Mouse (Mus musculus) liver, embryonic 15.5 days (tissue): ENCODE data around the gene Apol8. TPM values are rescaled to one million over a fixed set of nuclear protein-coding genes. Genes with fewer than 3 reads are reported as not detected.

Experiments
- ATAC-seq: fragments of 200-750 bp; cut with Nextera tagmentation; 2 replicates; pipeline ENCODE4 v1.8.0; 2017; ENCODE audit warnings: moderate number of reproducible peaks, mild to moderate bottlenecking, moderate library complexity; ENCODE audit not compliant: insufficient read depth
- H3K27ac ChIP-seq: fragments of 300-500 bp; sonication (generic); replicated peaks from 2 replicates; pipeline ENCODE4 v1.5.1; 2015; ENCODE audit warnings: mild to moderate bottlenecking, inconsistent platforms
- H3K27me3 ChIP-seq: fragments of 300-500 bp; sonication (generic); 2 replicates; pipeline ENCODE4 v1.6.1; 2015; ENCODE audit warnings: mild to moderate bottlenecking, inconsistent platforms
- H3K36me3 ChIP-seq: fragments of 300-500 bp; sonication (generic); replicated peaks from 2 replicates; pipeline ENCODE4 v1.6.1; 2015; ENCODE audit warnings: moderate library complexity, mild to moderate bottlenecking, inconsistent platforms
- H3K4me1 ChIP-seq: fragments of 300-500 bp; sonication (generic); replicated peaks from 2 replicates; pipeline ENCODE4 v1.6.1; 2015; ENCODE audit warnings: inconsistent platforms
- H3K4me2 ChIP-seq: fragments of 300-500 bp; sonication (generic); 2 replicates; pipeline ENCODE4 v1.6.1; 2015; ENCODE audit warnings: moderate library complexity, mild to moderate bottlenecking, inconsistent platforms
- H3K4me3 ChIP-seq: fragments of 300-500 bp; sonication (generic); replicated peaks from 2 replicates; pipeline ENCODE4 v1.5.1; 2015; ENCODE audit warnings: mild to moderate bottlenecking, inconsistent platforms
- H3K9ac ChIP-seq: fragments of 300-500 bp; sonication (generic); 2 replicates; pipeline ENCODE4 v1.6.1; 2015; ENCODE audit warnings: moderate library complexity, mild to moderate bottlenecking, inconsistent platforms
- H3K9me3 ChIP-seq: fragments of 300-500 bp; sonication (generic); replicated peaks from 2 replicates; pipeline ENCODE4 v1.6.1; 2016; ENCODE audit warnings: inconsistent platforms
- WGBS: fragments of 180-500 bp; shearing (Covaris S2); methylation state at CpG from one replicate; pipeline ENCODE4 v1.1.7; 2015; ENCODE audit warnings: mixed read lengths; ENCODE audit not compliant: insufficient replicate concordance; 5-methylcytosine and 5-hydroxymethylcytosine counted together
- polyA plus RNA-seq: library from polyadenylated mRNA; unstranded; fragments of >200 nt; fragmentation: Nextera tagmentation; extraction: Ambion mirVana; gene quantifications from 2 replicates; pipeline ENCODE4 v1.2.1, GENCODE M21; 2015

Gene Apol8
- polyA plus RNA-seq, 1 experiment from 2014 or later = 27.0 TPM

GRCm38 (mm10) chr15:77797609-77798411, 41.0 kb upstream of the Apol8 start:
- Histone ChIP-seq H3K4me3 (no peak overlapping the region), H3K4me2 (no peak overlapping the region), H3K27ac (peak overlapping the region; percentile 55), H3K4me1 (peaks cover 48% of the 10 kb centered on the region), H3K36me3 (peaks cover 91% of the 10 kb centered on the region), H3K9me3 (no peaks in the 10 kb centered on the region), H3K9ac (no peak overlapping the region), H3K27me3 (no peaks in the 10 kb centered on the region)
- 0 out of 2 replicates have a peak, but pooled peaks have one; percentile 14 for ATAC-seq
- 72% methylated on average over 14 of the region's 14 CpGs for WGBS

GRCm38 (mm10) chr15:77796409-77797035, 39.7 kb upstream of the Apol8 start:
- no peak for ATAC-seq
- no peak overlapping the region for H3K4me2 ChIP-seq
- WGBS = 91% methylated on average over 26 of the region's 26 CpGs
- no peaks in the 10 kb centered on the region for H3K9me3 ChIP-seq
- peaks cover 91% of the 10 kb centered on the region for H3K36me3 ChIP-seq
- H3K4me3 ChIP-seq = no peak overlapping the region
- H3K27me3 ChIP-seq = no peaks in the 10 kb centered on the region
- H3K9ac ChIP-seq = no peak overlapping the region
- no peak overlapping the region for H3K27ac ChIP-seq
- H3K4me1 ChIP-seq = peaks cover 37% of the 10 kb centered on the region

GRCm38 (mm10) chr15:77794908-77795356, 38.1 kb upstream of the Apol8 start:
- no peak for ATAC-seq
- H3K4me1 ChIP-seq = peaks cover 22% of the 10 kb centered on the region
- H3K27ac ChIP-seq = no peak overlapping the region
- no peaks in the 10 kb centered on the region for H3K27me3 ChIP-seq
- peaks cover 96% of the 10 kb centered on the region for H3K36me3 ChIP-seq
- no peak overlapping the region for H3K4me2 ChIP-seq
- WGBS = 83% methylated on average over 13 of the region's 13 CpGs
- no peaks in the 10 kb centered on the region for H3K9me3 ChIP-seq
- H3K4me3 ChIP-seq = no peak overlapping the region
- no peak overlapping the region for H3K9ac ChIP-seq

- H3K27me3 ChIP-seq = no peaks in the 10 kb centered on the region
- H3K36me3 ChIP-seq = peaks cover 97% of the 10 kb centered on the region
- H3K9me3 ChIP-seq = no peaks in the 10 kb centered on the region
- no peak for ATAC-seq
- H3K4me1 ChIP-seq = peaks cover 16% of the 10 kb centered on the region
- H3K9ac ChIP-seq = no peak overlapping the region
- WGBS = 82% methylated on average over 13 of the region's 13 CpGs
- H3K4me3 ChIP-seq = no peak overlapping the region
- no peak overlapping the region for H3K27ac ChIP-seq
- H3K4me2 ChIP-seq = no peak overlapping the region
These were observed 37.5 kb upstream of the Apol8 start for GRCm38 (mm10) chr15:77794138-77794907.

- WGBS = 87% methylated on average over 7 of the region's 7 CpGs
- ATAC-seq = no peak
- H3K4me2 ChIP-seq = no peak overlapping the region
- H3K9ac ChIP-seq = no peak overlapping the region
- H3K4me3 ChIP-seq = no peak overlapping the region
- H3K9me3 ChIP-seq = no peaks in the 10 kb centered on the region
- H3K27me3 ChIP-seq = no peaks in the 10 kb centered on the region
- H3K4me1 ChIP-seq = peaks cover 8% of the 10 kb centered on the region
- H3K27ac ChIP-seq = no peak overlapping the region
- peaks cover 99% of the 10 kb centered on the region for H3K36me3 ChIP-seq
These were observed 36.8 kb upstream of the Apol8 start for GRCm38 (mm10) chr15:77793554-77793953.

- no peaks in the 10 kb centered on the region for H3K9me3 ChIP-seq
- no peak overlapping the region for H3K27ac ChIP-seq
- peaks cover 99% of the 10 kb centered on the region for H3K36me3 ChIP-seq
- peaks cover 3% of the 10 kb centered on the region for H3K4me1 ChIP-seq
- H3K9ac ChIP-seq = no peak overlapping the region
- H3K4me3 ChIP-seq = no peak overlapping the region
- ATAC-seq = no peak
- no peak overlapping the region for H3K4me2 ChIP-seq
- H3K27me3 ChIP-seq = no peaks in the 10 kb centered on the region
- 82% methylated on average over 4 of the region's 4 CpGs for WGBS
These were observed 36.3 kb upstream of the Apol8 start for GRCm38 (mm10) chr15:77793094-77793493.

GRCm38 (mm10) chr15:77792056-77792455, 35.3 kb upstream of the Apol8 start:
- Histone ChIP-seq H3K9me3 (no peaks in the 10 kb centered on the region), H3K27ac (no peak overlapping the region), H3K4me1 (no peaks in the 10 kb centered on the region), H3K36me3 (peaks cover 100% of the 10 kb centered on the region), H3K4me3 (no peak overlapping the region), H3K27me3 (no peaks in the 10 kb centered on the region), H3K4me2 (no peak overlapping the region), H3K9ac (no peak overlapping the region)
- WGBS = 85% methylated on average over 9 of the region's 9 CpGs
- no peak for ATAC-seq

- no peaks in the 10 kb centered on the region for H3K4me1 ChIP-seq
- peaks cover 100% of the 10 kb centered on the region for H3K36me3 ChIP-seq
- H3K9me3 ChIP-seq = no peaks in the 10 kb centered on the region
- H3K9ac ChIP-seq = no peak overlapping the region
- H3K4me2 ChIP-seq = no peak overlapping the region
- ATAC-seq = no peak
- no peaks in the 10 kb centered on the region for H3K27me3 ChIP-seq
- H3K27ac ChIP-seq = no peak overlapping the region
- H3K4me3 ChIP-seq = no peak overlapping the region
- 91% methylated on average over 21 of the region's 21 CpGs for WGBS
These were observed 34.0 kb upstream of the Apol8 start for GRCm38 (mm10) chr15:77790656-77791405.

GRCm38 (mm10) chr15:77789186-77789585, 32.4 kb upstream of the Apol8 start:
- Histone ChIP-seq H3K4me2 (no peak overlapping the region), H3K27me3 (no peaks in the 10 kb centered on the region), H3K27ac (no peak overlapping the region), H3K4me3 (no peak overlapping the region), H3K4me1 (no peaks in the 10 kb centered on the region), H3K36me3 (peaks cover 100% of the 10 kb centered on the region), H3K9ac (no peak overlapping the region), H3K9me3 (no peaks in the 10 kb centered on the region)
- WGBS = 61% methylated on average over 3 of the region's 3 CpGs
- no peak for ATAC-seq

- WGBS = 88% methylated on average over 6 of the region's 6 CpGs
- Histone ChIP-seq H3K4me3 (no peak overlapping the region), H3K4me2 (no peak overlapping the region), H3K27me3 (no peaks in the 10 kb centered on the region), H3K9ac (no peak overlapping the region), H3K4me1 (no peaks in the 10 kb centered on the region), H3K9me3 (no peaks in the 10 kb centered on the region), H3K36me3 (peaks cover 100% of the 10 kb centered on the region), H3K27ac (no peak overlapping the region)
- no peak for ATAC-seq
These were observed 31.6 kb upstream of the Apol8 start for GRCm38 (mm10) chr15:77788356-77788755.
